Mouse (Mus musculus) liver, embryonic 11.5 days (tissue): ENCODE results near the gene Dicer1. TPM values are rescaled to one million over a fixed set of nuclear protein-coding genes. Genes with fewer than 3 reads are reported as not detected.
A peak's percentile ranks its signal among the peaks of the same experiment; 100 is the strongest.

Experiments
- ATAC-seq: fragments of 200-750 bp; cut with Nextera tagmentation; replicated peaks from 2 replicates; pipeline ENCODE4 v1.8.0; 2017; ENCODE audit warnings: moderate number of reproducible peaks, mild to moderate bottlenecking, moderate TSS enrichment, moderate library complexity; ENCODE audit not compliant: low FRiP score
- DNase-seq: peaks from one replicate; pipeline ENCODE4 v3.0.0-alpha.2; 2017; ENCODE audit warnings: low spot score
- H3K27ac ChIP-seq: fragments of 300-500 bp; sonication (generic); 2 replicates; pipeline ENCODE4 v1.5.1; 2014; ENCODE audit warnings: mild to moderate bottlenecking, low read depth, low read length, control low read depth
- H3K27me3 ChIP-seq: fragments of 300-500 bp; sonication (generic); replicated peaks from 2 replicates; pipeline ENCODE4 v1.6.1; 2014; ENCODE audit warnings: low read length, mixed read lengths; ENCODE audit not compliant: control insufficient read depth, insufficient read depth
- H3K36me3 ChIP-seq: fragments of 300-500 bp; sonication (generic); 2 replicates; pipeline ENCODE4 v1.6.1; 2014; ENCODE audit warnings: mild to moderate bottlenecking, low read length, moderate library complexity, mixed read lengths; ENCODE audit not compliant: control insufficient read depth, insufficient read depth
- H3K4me1 ChIP-seq: fragments of 300-500 bp; sonication (generic); replicated peaks from 2 replicates; pipeline ENCODE4 v1.6.1; 2014; ENCODE audit warnings: low read length, mixed read lengths; ENCODE audit not compliant: control insufficient read depth, insufficient read depth
- H3K4me2 ChIP-seq: fragments of 300-500 bp; sonication (generic); 2 replicates; pipeline ENCODE4 v1.6.1; 2014; ENCODE audit warnings: mild to moderate bottlenecking, control low read depth, moderate library complexity
- H3K4me3 ChIP-seq: fragments of 300-500 bp; sonication (generic); 2 replicates; pipeline ENCODE4 v1.5.1; 2014; ENCODE audit warnings: low read depth, low read length, control low read depth
- H3K9ac ChIP-seq: fragments of 300-500 bp; sonication (generic); 2 replicates; pipeline ENCODE4 v1.6.1; 2014; ENCODE audit warnings: low read depth, low read length, control low read depth
- H3K9me3 ChIP-seq: fragments of 300-500 bp; sonication (generic); 2 replicates; pipeline ENCODE4 v1.6.1; 2016; ENCODE audit warnings: low read length, inconsistent platforms, mixed read lengths; ENCODE audit not compliant: control insufficient read depth
- WGBS: fragments of 180-500 bp; shearing (Covaris S2); extraction: QIAGEN DNeasy Blood & Tissue Kit; methylation state at CpG from one replicate; pipeline ENCODE4 v1.1.7; 2014; 5-methylcytosine and 5-hydroxymethylcytosine counted together
- polyA plus RNA-seq: library from polyadenylated mRNA; unstranded; fragments of >200 nt; fragmentation: Nextera tagmentation; extraction: Ambion mirVana; gene quantifications from 2 replicates; pipeline ENCODE4 v1.2.1, GENCODE M21; 2014

The Dicer1 gene
- polyA plus RNA-seq, 1 experiment from 2014 or later: 15.4 TPM

GRCm38 (mm10) chr12:104679121-104679818 lies 72.5 kb downstream of the Dicer1 start:
- DNase-seq (no peak), ATAC-seq (no peak)
- Histone ChIP-seq H3K27me3 (no peaks in the 10 kb centered on the region), H3K4me1 (no peaks in the 10 kb centered on the region; the same call in 1 of the 2 replicates), H3K9me3 (no peaks in the 10 kb centered on the region), H3K4me3 (no peak overlapping the region), H3K36me3 (no peaks in the 10 kb centered on the region), H3K27ac (no peak overlapping the region), H3K9ac (no peak overlapping the region), H3K4me2 (no peak overlapping the region)
- WGBS: 62% methylated on average over 26 of the region's 26 CpGs

GRCm38 (mm10) chr12:104678462-104678861 lies 73.3 kb downstream of the Dicer1 start:
- ATAC-seq (no peak), DNase-seq (no peak)
- Histone ChIP-seq H3K9ac (no peak overlapping the region), H3K9me3 (no peaks in the 10 kb centered on the region), H3K27me3 (no peaks in the 10 kb centered on the region), H3K36me3 (no peaks in the 10 kb centered on the region), H3K27ac (no peak overlapping the region), H3K4me3 (no peak overlapping the region), H3K4me1 (no peaks in the 10 kb centered on the region; the same call in 1 of the 2 replicates), H3K4me2 (no peak overlapping the region)
- WGBS: 73% methylated on average over 13 of the region's 14 CpGs

- Histone ChIP-seq H3K36me3 (no peaks in the 10 kb centered on the region), H3K4me1 (no peaks in the 10 kb centered on the region; the same call in 1 of the 2 replicates), H3K4me3 (no peak overlapping the region), H3K27me3 (no peaks in the 10 kb centered on the region), H3K27ac (no peak overlapping the region), H3K9ac (no peak overlapping the region), H3K9me3 (no peaks in the 10 kb centered on the region), H3K4me2 (no peak overlapping the region)
- ATAC-seq: 0 out of 2 replicates have a peak, but pooled peaks have one; percentile 4
- DNase-seq: no peak
- WGBS: 73% methylated on average over 9 of the region's 9 CpGs
These were observed 74.3 kb downstream of the Dicer1 start for GRCm38 (mm10) chr12:104677371-104677924.

- Histone ChIP-seq H3K4me1 (no peaks in the 10 kb centered on the region; the same call in 1 of the 2 replicates), H3K4me3 (no peak overlapping the region), H3K36me3 (no peaks in the 10 kb centered on the region), H3K4me2 (no peak overlapping the region), H3K27ac (no peak overlapping the region), H3K27me3 (no peaks in the 10 kb centered on the region), H3K9me3 (no peaks in the 10 kb centered on the region), H3K9ac (no peak overlapping the region)
- WGBS: 86% methylated on average over 13 of the region's 13 CpGs
- peak; percentile 57; the same call in 1 of the 2 replicates for ATAC-seq
- DNase-seq: no peak
These were observed 75.0 kb downstream of the Dicer1 start for GRCm38 (mm10) chr12:104676535-104677370.

- 61% methylated on average over 5 of the region's 5 CpGs for WGBS
- no peak overlapping the region for H3K27ac ChIP-seq
- H3K9me3 ChIP-seq: no peaks in the 10 kb centered on the region
- no peaks in the 10 kb centered on the region for H3K36me3 ChIP-seq
- no peak for ATAC-seq
- no peak overlapping the region for H3K9ac ChIP-seq
- no peak for DNase-seq
- no peak overlapping the region for H3K4me2 ChIP-seq
- H3K4me1 ChIP-seq: no peaks in the 10 kb centered on the region
- no peaks in the 10 kb centered on the region for H3K27me3 ChIP-seq
- H3K4me3 ChIP-seq: no peak overlapping the region
These were observed 78.8 kb downstream of the Dicer1 start for GRCm38 (mm10) chr12:104672976-104673375.

DNA sequence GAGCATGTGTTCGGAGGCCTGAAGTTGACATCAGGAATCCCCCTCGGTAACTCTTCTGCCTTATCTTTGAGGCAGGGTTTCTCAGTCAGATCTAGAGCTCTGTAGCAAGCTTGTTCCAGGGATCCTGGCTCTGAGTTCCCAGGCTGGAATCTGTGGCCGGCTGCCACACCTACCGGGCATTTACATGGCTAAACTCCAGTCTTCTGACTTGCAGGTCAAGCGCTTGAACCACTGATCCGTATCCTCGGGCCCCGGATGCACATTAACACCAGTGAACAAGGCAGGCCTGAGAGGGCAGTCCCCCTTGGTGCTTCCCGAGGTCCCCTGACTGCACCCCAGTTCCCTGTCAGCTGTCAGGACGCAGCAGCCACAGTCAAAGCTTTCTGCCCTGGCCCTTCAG lies 79.3 kb downstream of the Dicer1 start:
- Histone ChIP-seq H3K9me3 (no peaks in the 10 kb centered on the region), H3K27ac (no peak overlapping the region), H3K9ac (no peak overlapping the region), H3K27me3 (no peaks in the 10 kb centered on the region), H3K4me2 (no peak overlapping the region), H3K4me1 (no peaks in the 10 kb centered on the region), H3K36me3 (no peaks in the 10 kb centered on the region), H3K4me3 (no peak overlapping the region)
- DNase-seq (no peak), ATAC-seq (no peak)
- WGBS: 72% methylated on average over 10 of the region's 10 CpGs

- 73% methylated on average over 7 of the region's 7 CpGs for WGBS
- ATAC-seq: no peak
These were observed 83.9 kb downstream of the Dicer1 start for GRCm38 (mm10) chr12:104667846-104668245.

DNA sequence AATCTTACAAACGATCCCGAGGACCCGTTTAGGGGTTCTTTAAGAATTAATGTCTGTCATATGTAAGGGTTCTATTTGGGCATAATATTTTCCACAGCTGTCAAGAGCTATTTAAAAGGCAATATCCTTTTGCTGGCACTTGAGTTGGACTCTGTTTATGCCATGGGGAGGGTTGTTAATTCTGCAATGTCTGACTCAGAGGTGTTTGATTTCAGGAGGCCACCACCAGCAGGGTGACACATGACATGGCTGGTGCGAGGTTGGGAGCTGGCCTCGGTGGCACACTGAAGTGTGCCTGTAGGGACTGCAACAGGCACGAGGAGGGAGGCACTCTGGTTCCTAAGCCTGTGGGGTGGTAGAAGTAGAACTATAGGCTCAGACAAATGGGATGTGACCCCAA lies 85.8 kb downstream of the Dicer1 start:
- Histone ChIP-seq H3K27me3 (no peaks in the 10 kb centered on the region), H3K36me3 (no peaks in the 10 kb centered on the region), H3K4me1 (no peaks in the 10 kb centered on the region), H3K27ac (no peak overlapping the region), H3K4me2 (no peak overlapping the region), H3K9me3 (no peaks in the 10 kb centered on the region), H3K4me3 (no peak overlapping the region), H3K9ac (no peak overlapping the region)
- 79% methylated on average over 6 of the region's 6 CpGs for WGBS
- no peak for DNase-seq
- no peak for ATAC-seq

More at GRCm38 (mm10) chr12:104667846-104668245, 83.9 kb downstream of the Dicer1 start:
- no peak overlapping the region for H3K4me3 ChIP-seq
- DNase-seq: no peak
- no peak overlapping the region for H3K4me2 ChIP-seq
- H3K4me1 ChIP-seq: no peaks in the 10 kb centered on the region
- H3K27me3 ChIP-seq: no peaks in the 10 kb centered on the region
- H3K36me3 ChIP-seq: no peaks in the 10 kb centered on the region
- H3K9me3 ChIP-seq: no peaks in the 10 kb centered on the region
- no peak overlapping the region for H3K27ac ChIP-seq
- H3K9ac ChIP-seq: no peak overlapping the region
